Mouse (Mus musculus) fibroblast of lung, adult 2 months (primary cell): ENCODE data around the gene Gast.
"Not testable (repeated sequence)": the region's sequence is repeated elsewhere in the genome, so short reads cannot be mapped to it uniquely, and the experiment has no call there.

Experiments
- DNase-seq: peaks from one replicate; pipeline ENCODE4 v3.0.0-alpha.2; 2011; ENCODE audit warnings: low read depth

The Gast gene

GRCm38 (mm10) chr11:100333944-100334457, at the start of gene Gast:
Gast (plus strand) TSS chr11:100334407.
- no peak for DNase-seq

DNA sequence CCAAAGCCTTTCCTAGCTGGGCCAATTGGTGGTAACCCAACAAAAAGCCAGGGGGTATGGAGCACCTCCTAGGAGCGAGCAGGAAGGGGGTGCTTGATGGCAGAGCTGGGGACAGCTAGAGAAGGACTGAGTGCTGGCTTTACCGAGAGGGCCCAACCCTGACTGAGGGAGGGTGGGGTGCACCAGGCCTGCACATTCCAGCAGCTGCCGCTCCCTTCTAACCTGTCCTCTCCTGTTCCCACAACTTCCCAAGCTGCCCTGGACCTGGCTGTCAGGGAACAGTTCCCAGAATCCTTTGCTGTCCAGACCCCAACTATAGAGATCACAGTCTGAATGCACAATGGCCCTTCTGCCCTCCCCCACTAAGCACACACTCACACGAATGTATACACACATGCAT, 49.2 kb upstream of the Gast start:
- DNase-seq: no peak

DNA sequence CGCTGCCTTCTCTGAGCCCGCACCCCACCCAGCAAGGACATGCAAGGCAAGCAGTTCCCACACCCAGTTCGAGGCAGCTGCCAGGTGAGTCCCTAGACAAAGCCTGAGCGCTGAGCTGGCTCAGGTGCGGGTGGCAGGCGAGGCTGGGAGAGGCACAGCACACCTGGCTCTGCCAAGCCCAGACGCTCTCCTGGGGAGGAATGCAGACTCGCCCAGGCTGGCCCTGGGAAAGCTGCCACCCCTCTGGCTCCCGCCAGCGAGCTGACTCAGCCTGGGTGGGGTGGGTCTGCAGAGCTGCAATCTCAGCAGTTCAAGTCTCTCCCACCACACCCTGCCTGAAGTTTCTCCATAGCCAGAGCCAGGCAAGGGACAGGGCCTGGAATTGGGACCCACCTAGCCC, 47.2 kb upstream of the Gast start:
- peak; percentile 97 for DNase-seq

GRCm38 (mm10) chr11:100288942-100289341, 45.3 kb upstream of the Gast start:
- DNase-seq: no peak

DNA sequence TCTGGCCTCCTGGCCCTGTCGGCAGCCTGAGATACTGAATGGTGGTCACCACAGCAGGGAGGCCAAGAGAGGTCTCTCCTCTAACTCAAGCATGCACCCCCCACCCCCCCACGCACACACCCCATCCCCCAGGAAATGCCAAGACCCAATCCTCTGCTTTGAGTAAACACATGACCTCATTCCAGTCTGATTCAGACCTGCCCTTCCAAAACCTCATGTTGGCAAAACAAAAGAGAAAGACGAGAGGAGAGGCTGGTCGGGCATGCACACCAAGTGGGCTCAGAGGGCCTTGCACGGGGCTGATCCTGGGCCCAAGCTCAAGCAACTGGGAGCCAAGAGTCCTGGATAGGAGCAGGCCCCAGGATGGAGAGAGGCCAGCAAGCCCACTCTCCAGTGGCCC, 44.0 kb upstream of the Gast start:
- DNase-seq: no peak

- no peak for DNase-seq
Measured at GRCm38 (mm10) chr11:100292884-100293283, 41.3 kb upstream of the Gast start.

GRCm38 (mm10) chr11:100295308-100295707, 38.9 kb upstream of the Gast start:
- no peak for DNase-seq

DNA sequence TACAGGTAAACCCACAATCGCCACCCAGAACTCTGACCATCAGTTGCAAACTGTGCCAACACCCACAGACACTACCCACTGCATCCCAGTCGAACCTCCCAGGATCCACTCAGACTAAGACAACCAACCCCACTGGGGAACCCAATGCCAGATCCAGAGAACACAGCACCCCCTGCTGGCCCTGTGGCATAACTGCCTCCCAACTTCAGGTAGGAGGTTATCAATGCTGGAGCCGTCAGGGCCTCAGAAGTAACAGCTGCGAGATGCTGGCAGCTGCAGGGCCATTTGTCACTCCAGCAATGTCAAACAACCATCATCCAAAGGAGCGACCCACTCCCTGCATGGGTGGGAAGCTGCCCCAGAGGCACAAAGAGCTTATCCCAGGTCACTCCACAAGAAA, 36.4 kb upstream of the Gast start:
- no peak for DNase-seq

DNA sequence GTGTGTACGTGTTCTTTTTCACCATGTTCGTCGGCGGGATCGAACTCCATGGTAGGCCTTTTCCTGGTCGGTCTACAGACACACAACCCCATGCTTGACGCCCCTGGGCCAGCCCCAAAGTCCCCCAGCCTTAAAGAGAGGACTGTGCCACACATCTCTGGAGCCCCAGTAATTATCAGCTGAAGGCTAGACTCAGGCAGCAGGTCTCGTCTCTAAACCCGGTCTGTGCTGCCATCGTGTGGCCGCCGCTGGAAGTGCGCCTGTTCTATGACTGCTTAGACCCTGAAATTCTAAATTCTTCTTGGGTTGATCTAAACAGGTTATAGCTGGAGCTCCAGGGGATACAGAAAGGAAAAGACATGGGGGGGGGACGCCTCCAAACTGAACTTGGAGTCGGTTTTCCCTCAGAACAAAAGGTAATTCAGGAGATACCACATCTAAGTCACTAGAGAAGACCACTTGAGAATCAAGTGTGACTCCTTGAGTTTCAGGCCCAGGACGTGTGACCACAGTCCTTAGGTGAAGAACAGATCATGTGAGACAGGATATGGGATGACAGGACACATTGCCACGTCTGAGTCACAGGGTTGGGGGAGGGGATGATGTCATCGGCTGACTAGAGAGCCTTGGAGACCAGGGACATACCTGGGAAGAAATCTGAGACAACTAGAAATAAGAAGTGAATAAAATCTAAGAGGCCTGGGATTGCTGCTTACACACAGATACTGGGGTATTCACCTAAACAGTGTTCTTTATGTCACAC, 35.8 kb upstream of the Gast start:
- no peak for DNase-seq

DNA sequence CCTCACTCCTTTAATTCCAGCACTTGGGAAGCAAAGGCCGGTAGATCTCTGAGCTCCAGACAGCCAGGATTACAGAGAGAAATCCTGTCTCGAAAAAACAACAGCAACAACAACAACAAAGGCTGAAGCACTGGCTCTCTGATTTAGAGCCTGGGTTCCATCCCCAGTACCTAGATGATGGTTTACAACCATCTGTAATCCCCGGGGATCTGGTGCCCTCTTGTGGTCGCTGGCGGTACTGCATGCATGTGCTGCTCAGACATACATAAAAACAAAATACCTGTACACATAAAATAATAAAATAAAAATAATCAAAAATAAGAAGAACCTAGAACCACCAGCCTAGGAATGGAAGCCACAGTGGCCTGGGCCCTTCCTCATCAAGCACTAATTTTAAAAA, 33.9 kb upstream of the Gast start:
- no peak for DNase-seq

- no peak for DNase-seq
Measured at GRCm38 (mm10) chr11:100301292-100301691, 32.9 kb upstream of the Gast start.

DNA sequence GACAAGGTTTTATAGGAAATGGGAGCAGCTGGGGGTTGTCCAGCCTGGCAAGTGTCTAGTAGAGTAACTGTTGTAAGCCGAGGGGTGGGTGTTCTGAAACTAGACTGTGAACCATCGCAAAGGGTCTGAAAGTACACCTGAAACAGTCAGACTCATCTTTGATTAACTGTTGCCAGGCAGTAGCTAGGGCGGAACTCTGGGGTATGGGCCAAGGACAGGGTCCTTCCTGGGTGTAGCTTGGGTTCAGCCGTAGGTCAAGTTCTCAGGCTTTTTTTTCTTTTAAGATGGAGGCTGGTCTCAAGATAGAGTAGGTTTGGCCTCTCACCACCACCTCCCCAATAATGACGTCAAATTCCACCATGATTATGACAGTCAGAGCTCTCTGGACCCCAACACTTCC, 26.3 kb upstream of the Gast start:
- no peak for DNase-seq

DNA sequence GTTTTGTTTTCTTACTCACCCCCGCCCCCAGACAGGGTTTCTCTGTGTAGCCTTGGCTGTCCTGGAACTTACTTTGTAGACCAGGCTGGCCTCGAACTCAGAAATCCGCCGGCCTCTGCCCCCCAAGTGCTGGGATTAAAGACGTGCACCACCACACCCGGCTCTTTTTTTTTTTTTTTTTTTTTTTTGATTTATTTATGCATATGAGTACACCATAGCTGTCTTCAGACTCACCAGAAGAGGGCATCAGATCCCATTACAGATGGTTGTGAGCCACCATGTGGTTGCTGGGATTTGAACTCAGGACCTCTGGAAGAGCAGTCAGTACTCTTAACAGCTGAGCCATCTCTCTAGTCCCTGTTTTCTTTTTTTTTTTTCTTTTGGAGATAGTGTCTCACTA, 25.5 kb upstream of the Gast start:
- DNase-seq: not testable (repeated sequence)

DNA sequence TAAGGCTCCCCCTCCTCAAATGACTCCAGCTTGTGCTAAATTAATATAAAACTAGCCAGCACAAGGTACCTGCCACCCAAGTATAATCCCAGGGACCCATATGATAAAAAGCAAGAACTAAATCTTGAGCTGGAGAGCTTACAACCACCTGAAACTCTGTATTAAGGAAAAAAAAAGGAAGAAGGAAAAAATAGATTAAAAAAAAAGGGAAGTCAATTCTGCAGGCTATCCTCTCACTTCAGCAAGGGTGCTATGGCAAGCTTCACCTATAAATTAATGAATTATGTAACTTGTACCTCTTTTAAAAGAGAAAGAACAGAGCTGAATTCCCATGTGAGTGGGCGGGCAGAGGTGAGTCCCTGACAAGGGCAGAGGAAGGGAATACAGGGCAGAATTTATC, 22.6 kb upstream of the Gast start:
- DNase-seq: no peak

DNA sequence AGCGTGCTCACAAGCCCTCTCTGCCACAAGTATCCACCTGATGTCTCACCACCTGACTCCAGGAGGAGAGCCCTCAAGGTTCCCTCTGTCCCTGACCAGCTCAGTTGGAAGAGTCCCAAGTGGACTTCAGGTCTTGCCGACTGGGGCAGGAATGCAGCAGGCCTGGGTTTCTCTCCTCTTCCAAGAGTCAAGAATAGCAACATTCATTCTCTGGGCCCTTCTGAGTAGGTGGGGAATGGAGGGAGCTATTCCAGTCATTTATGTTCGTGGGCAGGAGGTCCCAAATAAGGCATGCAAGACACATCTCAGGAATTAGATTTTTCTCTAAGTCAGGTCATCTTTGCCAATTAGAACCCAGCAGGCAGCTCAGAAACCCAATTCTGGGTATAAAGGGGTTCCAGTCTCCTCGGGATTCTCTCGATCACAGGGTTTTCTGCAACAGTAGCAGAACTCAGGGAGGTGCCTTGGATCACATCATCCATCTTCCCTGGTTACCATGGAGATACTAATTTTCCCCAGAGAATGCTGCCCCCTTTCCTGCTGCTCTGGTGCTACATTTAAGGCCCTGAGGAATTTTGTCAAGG, 22.0 kb upstream of the Gast start:
- no peak for DNase-seq

DNA sequence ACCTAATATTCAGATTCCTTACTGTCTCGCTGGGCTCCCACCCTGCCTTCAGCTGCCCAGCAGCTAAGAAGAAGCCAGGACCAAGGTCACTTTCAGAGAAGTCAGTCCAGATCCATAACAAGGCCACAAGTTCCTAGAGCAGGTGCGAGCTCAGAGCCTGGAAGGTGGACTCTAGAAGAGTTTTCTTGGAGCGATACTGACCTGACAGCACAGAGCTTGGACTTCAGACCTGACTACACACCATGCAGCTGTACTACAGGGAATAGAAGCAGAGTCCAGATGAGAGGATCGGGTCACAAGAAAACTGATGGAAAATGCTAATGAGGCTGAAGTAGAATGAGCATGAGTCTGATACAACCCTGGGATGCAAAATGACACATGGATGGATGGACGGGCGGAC, 20.8 kb upstream of the Gast start:
- DNase-seq: no peak

- DNase-seq: no peak
Measured at GRCm38 (mm10) chr11:100315439-100315838, 18.8 kb upstream of the Gast start.

GRCm38 (mm10) chr11:100317826-100318380, 16.3 kb upstream of the Gast start:
- DNase-seq: no peak

GRCm38 (mm10) chr11:100318529-100319451, 15.4 kb upstream of the Gast start:
- DNase-seq: no peak

- DNase-seq: peak; percentile 99
Measured at GRCm38 (mm10) chr11:100319492-100320171, 14.6 kb upstream of the Gast start, which contains the start of gene Eif1. Eif1 (plus strand) TSS chr11:100319885.

GRCm38 (mm10) chr11:100320172-100320630, 14.0 kb upstream of the Gast start:
- DNase-seq: peak; percentile 93
